Mouse (Mus musculus) C2C12 (cell line): ENCODE measurements around the gene Kcnip1. TPM values are rescaled to one million over a fixed set of nuclear protein-coding genes. Genes with fewer than 3 reads are reported as not detected.

Experiments used
- H3K27me3 ChIP-seq: one replicate; pipeline ENCODE4 v1.6.1; 2011; ENCODE audit not compliant: control insufficient read depth, insufficient read depth, insufficient read length
- H3K36me3 ChIP-seq: one replicate; pipeline ENCODE4 v1.6.1; 2011; ENCODE audit not compliant: control insufficient read depth, insufficient read depth
- H3K4me3 ChIP-seq: one replicate; pipeline ENCODE4 v1.5.1; 2011; ENCODE audit warnings: mild to moderate bottlenecking, control low read depth; ENCODE audit not compliant: poor library complexity, insufficient read depth, severe bottlenecking
- H3K79me2 ChIP-seq: one replicate; pipeline ENCODE4 v1.6.1; 2011; ENCODE audit not compliant: control insufficient read depth, insufficient read depth
- H3K79me3 ChIP-seq: one replicate; pipeline ENCODE4 v1.6.1; 2011; ENCODE audit warnings: low read depth, control low read depth
- H3ac ChIP-seq: one replicate; pipeline ENCODE3; 2011; ENCODE audit warnings: low read depth; ENCODE audit not compliant: control insufficient read depth, insufficient read length
- CEBPB ChIP-seq: IDR thresholded peaks from one replicate; pipeline ENCODE4 v1.6.1; 2011; ENCODE audit warnings: low read depth, mild to moderate bottlenecking, control low read depth, moderate library complexity
- CTCF ChIP-seq: IDR thresholded peaks from one replicate; pipeline ENCODE4 v1.5.1; 2011; ENCODE audit not compliant: control insufficient read depth, insufficient read depth, insufficient read length
- FOSL1 ChIP-seq: IDR thresholded peaks from one replicate; pipeline ENCODE4 v1.8.0; 2011; ENCODE audit warnings: mild to moderate bottlenecking, low read length; ENCODE audit not compliant: poor library complexity, insufficient read depth, severe bottlenecking
- MAX ChIP-seq: IDR thresholded peaks from one replicate; pipeline ENCODE4 v1.6.1; 2011; ENCODE audit warnings: mild to moderate bottlenecking, control low read depth
- MYOD1 ChIP-seq: IDR thresholded peaks from one replicate; pipeline ENCODE4 v1.6.1; 2011; ENCODE audit warnings: low read depth; ENCODE audit not compliant: control insufficient read depth, insufficient read length
- MYOG ChIP-seq: IDR thresholded peaks from one replicate; pipeline ENCODE4 v1.6.1; 2011; ENCODE audit not compliant: control insufficient read depth, insufficient read length; ENCODE audit errors: extremely low read depth
- USF1 ChIP-seq: IDR thresholded peaks from one replicate; pipeline ENCODE4 v1.6.1; 2011; ENCODE audit warnings: low read depth, mild to moderate bottlenecking, control low read depth, moderate library complexity
- polyA plus RNA-seq: library from polyadenylated mRNA; unstranded; fragments of >200 nt; fragmentation: generic; extraction: Trizol; gene quantifications from one replicate; pipeline ENCODE4 v1.2.1, GENCODE M21; 2012; ENCODE audit warnings: missing spikeins

The Kcnip1 gene
- polyA plus RNA-seq, 1 experiment: not detected

DNA sequence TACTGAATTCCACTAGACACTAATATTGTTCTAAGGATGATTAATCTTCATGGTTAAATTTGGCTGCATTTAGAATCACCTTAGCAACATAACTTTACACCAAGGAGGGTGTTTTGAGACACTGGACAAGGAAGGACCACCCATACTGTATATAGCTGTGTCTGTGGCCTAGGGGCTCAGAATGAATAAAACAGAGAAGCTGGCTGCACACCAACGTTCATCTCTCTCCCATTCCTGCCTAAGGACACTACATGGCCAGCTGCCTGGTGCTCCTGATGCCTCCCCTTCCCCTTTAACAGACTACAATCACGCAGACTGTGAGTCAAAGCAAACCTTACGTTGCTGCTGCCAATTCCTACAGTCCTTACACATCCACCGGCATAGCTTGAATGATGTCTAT is 37.0 kb downstream of the Kcnip1 start:
- no peak overlapping the region for H3K4me3 ChIP-seq
- no peaks in the 10 kb centered on the region for H3K27me3 ChIP-seq
- no peaks in the 10 kb centered on the region for H3K79me2 ChIP-seq
- TF ChIP-seq MYOD1: no peak
- TF ChIP-seq USF1: no peak
- TF ChIP-seq CTCF: no peak
- no peak for TF ChIP-seq MAX
- TF ChIP-seq CEBPB: no peak
- no peak for TF ChIP-seq FOSL1
- no peak for TF ChIP-seq MYOG
- H3K79me3 ChIP-seq: no peaks in the 10 kb centered on the region
- no peak overlapping the region for H3ac ChIP-seq
- no peaks in the 10 kb centered on the region for H3K36me3 ChIP-seq

DNA sequence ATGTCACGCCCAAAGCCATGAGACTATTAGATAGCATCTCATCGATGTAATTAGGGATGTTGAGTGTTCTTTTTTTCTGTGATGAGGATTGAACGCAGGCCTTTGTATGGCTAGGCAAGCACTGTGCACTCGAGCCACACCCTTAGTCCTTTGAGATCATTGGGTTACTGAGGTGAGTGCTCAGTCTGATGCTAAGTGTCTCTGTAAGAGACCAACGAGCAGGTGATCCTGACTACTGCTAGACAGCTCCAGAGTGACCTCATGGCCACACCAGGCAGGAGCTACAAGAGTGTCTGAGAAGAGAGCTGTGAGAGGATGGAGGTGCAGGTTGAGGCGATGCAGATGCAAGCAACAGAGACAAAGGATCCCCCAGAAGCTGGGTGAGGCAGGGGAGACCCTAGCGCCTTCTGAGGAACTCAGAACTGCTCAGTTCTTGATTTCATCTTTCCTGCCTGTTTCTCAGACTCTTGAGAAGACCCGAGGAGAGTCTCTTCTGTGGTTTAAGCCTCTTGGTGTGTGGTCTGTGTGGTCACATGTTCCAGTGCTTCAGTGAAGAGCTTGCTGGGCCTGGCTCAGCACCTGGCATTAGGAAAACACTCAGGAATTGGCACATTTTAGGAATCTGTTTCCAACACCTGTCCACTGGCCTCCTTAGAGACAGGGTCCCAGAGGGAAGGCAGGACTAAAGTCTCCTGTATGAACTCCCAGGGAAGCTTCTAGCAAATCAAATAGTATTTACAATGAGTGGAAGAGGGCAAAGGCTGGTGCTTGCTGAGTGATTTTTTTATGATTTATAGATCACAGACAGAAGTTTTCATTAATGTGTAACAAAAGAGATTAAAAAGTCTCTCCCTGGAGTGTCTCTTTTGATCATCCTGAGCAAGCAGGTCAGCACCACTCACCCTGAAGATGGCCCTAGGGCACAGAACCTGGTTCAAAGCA is 41.0 kb downstream of the Kcnip1 start:
- no peaks in the 10 kb centered on the region for H3K36me3 ChIP-seq
- H3K4me3 ChIP-seq: no peak overlapping the region
- no peaks in the 10 kb centered on the region for H3K27me3 ChIP-seq
- no peaks in the 10 kb centered on the region for H3K79me3 ChIP-seq
- H3K79me2 ChIP-seq: no peaks in the 10 kb centered on the region
- H3ac ChIP-seq: no peak overlapping the region
- TF ChIP-seq MAX: no peak
- no peak for TF ChIP-seq MYOD1
- TF ChIP-seq MYOG: no peak
- no peak for TF ChIP-seq CEBPB
- TF ChIP-seq USF1: no peak
- TF ChIP-seq CTCF: no peak
- TF ChIP-seq FOSL1: no peak

DNA sequence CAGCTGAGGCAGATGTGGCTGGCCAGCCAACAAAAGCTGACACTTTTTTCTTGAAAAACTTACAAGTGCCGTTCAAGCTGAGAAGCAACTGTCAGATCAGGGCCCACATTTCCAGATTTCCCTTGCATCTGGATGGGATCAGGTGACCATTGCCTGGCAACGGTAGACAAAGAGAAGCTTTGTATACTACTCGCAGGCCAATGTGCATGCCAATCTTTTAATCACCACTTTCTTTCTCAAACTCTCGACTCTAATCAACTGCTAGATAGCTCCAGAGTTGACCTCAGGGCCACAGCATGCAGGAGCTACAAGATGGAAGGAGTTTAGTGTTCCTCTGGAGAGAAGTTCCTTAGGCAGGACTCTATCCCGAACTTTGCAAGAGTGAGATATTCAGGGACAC is 41.8 kb downstream of the Kcnip1 start:
- no peaks in the 10 kb centered on the region for H3K36me3 ChIP-seq
- no peaks in the 10 kb centered on the region for H3K79me2 ChIP-seq
- no peak overlapping the region for H3K4me3 ChIP-seq
- H3K79me3 ChIP-seq: no peaks in the 10 kb centered on the region
- TF ChIP-seq CEBPB: no peak
- TF ChIP-seq MYOD1: no peak
- no peaks in the 10 kb centered on the region for H3K27me3 ChIP-seq
- H3ac ChIP-seq: no peak overlapping the region

DNA sequence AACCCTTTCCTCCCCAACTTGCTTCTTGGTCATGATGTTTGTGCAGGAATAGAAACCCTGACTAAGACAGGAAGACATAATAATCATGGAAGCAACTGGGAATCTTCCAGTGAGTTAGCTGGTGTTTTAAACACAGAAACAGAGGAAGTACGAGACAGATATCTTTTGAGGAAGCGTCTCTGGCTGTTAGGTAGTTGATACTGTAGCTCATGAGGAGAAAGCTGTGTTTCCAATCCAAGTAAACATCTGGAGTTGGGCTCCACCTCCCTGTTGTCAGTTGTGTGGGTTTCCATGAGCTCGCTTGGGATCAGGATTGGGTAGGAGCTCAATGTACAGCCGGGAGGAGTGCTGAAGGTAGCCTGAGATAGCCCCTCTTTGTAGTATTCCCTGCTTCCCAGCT is 46.5 kb downstream of the Kcnip1 start:
- Histone ChIP-seq H3K4me3 (no peak overlapping the region), H3K79me2 (no peaks in the 10 kb centered on the region), H3K79me3 (no peaks in the 10 kb centered on the region), H3K27me3 (no peaks in the 10 kb centered on the region), H3ac (no peak overlapping the region), H3K36me3 (no peaks in the 10 kb centered on the region)
- TF ChIP-seq FOSL1 (no peak), MYOD1 (no peak), USF1 (no peak), CEBPB (no peak), MYOG (no peak), MAX (no peak), CTCF (no peak)

DNA sequence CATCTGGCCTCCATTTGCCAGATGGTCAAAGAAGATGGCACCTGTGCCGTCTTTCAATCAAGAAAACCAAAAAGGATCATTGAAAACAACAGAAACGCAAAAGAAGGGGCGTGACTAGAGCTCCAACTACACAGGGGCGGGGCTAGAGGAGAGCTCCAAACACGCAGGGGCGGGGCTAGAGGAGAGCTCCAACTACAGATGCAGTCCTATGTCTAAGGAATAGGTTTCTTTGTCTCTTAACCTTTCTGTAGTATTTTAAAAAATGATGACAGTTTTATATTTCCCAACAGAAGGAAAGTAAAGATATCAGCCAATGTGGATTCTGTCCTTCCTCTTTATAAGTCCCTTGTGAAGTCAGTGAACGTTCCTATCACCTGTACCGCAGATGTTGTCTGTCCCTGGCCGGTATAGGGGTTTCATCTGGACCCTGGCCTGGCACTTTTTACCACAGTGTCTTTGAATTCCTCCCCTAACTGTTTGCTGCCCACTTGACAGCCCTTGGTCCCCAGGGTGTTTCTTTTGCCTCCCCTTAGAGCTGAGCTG is 48.1 kb downstream of the Kcnip1 start:
- no peaks in the 10 kb centered on the region for H3K79me2 ChIP-seq

More for the DNA sequence above, 48.1 kb downstream of the Kcnip1 start:
- H3K36me3 ChIP-seq: no peaks in the 10 kb centered on the region
- H3K4me3 ChIP-seq: no peak overlapping the region
- no peak overlapping the region for H3ac ChIP-seq
- no peaks in the 10 kb centered on the region for H3K79me3 ChIP-seq
- TF ChIP-seq CTCF (no peak), CEBPB (no peak), FOSL1 (no peak), MYOD1 (no peak), MAX (no peak), USF1 (no peak), MYOG (no peak)
- H3K27me3 ChIP-seq: no peaks in the 10 kb centered on the region
